Mouse (Mus musculus) T-helper 1 cell (primary cell): ENCODE data around the gene Ccnt2.

Source experiments
- in situ Hi-C: fragments of 300-600 bp; cut with MboI, MseI; formaldehyde crosslinking; loops from one replicate; pipeline ENCODE4 v1.15.1; 2025; ENCODE audit warnings: high pct_unique_total_duplicates

Gene Ccnt2

GRCm38 (mm10) chr1:127788943-127789342 is 15.0 kb downstream of the Ccnt2 start:
- in situ Hi-C loops, result no loop called here

GRCm38 (mm10) chr1:127793459-127793858 is 19.5 kb downstream of the Ccnt2 start:
- in situ Hi-C loops, result no loop called here

GRCm38 (mm10) chr1:127795087-127795769 is 21.3 kb downstream of the Ccnt2 start:
- in situ Hi-C loops, result no loop called here

GRCm38 (mm10) chr1:127796341-127796740 is 22.4 kb downstream of the Ccnt2 start:
- in situ Hi-C loops, result no loop called here

GRCm38 (mm10) chr1:127796752-127797151 is 22.8 kb downstream of the Ccnt2 start:
- in situ Hi-C loops, result no loop called here

- in situ Hi-C loops, result no loop called here
Measured at GRCm38 (mm10) chr1:127802916-127803315, 29.0 kb downstream of the Ccnt2 start.

GRCm38 (mm10) chr1:127808671-127809070 is 34.7 kb downstream of the Ccnt2 start:
- in situ Hi-C loops, result no loop called here

GRCm38 (mm10) chr1:127812929-127813328 is 39.0 kb downstream of the Ccnt2 start:
- in situ Hi-C loops, result no loop called here

GRCm38 (mm10) chr1:127816381-127816780 is 42.4 kb downstream of the Ccnt2 start:
- in situ Hi-C loops, result no loop called here

- in situ Hi-C loops, result no loop called here
Measured at GRCm38 (mm10) chr1:127827325-127827724, 53.4 kb downstream of the Ccnt2 start.

- in situ Hi-C loops, result loop anchor here (5.0 kb wide), 1 partner anchor 87 kb away; no protein-coding TSS in a partner anchor
Measured at GRCm38 (mm10) chr1:127830215-127830921, 56.4 kb downstream of the Ccnt2 start.

GRCm38 (mm10) chr1:127833714-127834113 is 59.8 kb downstream of the Ccnt2 start:
- in situ Hi-C loops, result loop anchor here (5.0 kb wide), 1 partner anchor 84 kb away; no protein-coding TSS in a partner anchor

GRCm38 (mm10) chr1:127834202-127834601 is 60.2 kb downstream of the Ccnt2 start:
- in situ Hi-C loops, result loop anchor here (5.0 kb wide), 1 partner anchor 83 kb away; no protein-coding TSS in a partner anchor

GRCm38 (mm10) chr1:127836619-127837018 is 62.7 kb downstream of the Ccnt2 start:
- in situ Hi-C loops, result no loop called here

GRCm38 (mm10) chr1:127838602-127839001 is 64.6 kb downstream of the Ccnt2 start:
- in situ Hi-C loops, result no loop called here

GRCm38 (mm10) chr1:127845472-127845871 is 71.5 kb downstream of the Ccnt2 start:
- in situ Hi-C loops, result no loop called here

GRCm38 (mm10) chr1:127850075-127850610 is 76.2 kb downstream of the Ccnt2 start:
- in situ Hi-C loops, result no loop called here

- in situ Hi-C loops, result no loop called here
Measured at GRCm38 (mm10) chr1:127854486-127855222, 80.7 kb downstream of the Ccnt2 start, which contains the start of gene Map3k19. Gene Map3k19 (minus strand): TSS chr1:127855031.
